Mouse (Mus musculus) hindlimb bud, embryonic 11.5 days (tissue): Measurements from ENCODE around the gene Mybl2.

Experiments
- DNase-seq: peaks from one replicate; pipeline ENCODE4 v3.0.0-alpha.2; 2012; ENCODE audit warnings: low read depth, low spot score; ENCODE audit errors: extremely low spot score

Mybl2 gene

DNA sequence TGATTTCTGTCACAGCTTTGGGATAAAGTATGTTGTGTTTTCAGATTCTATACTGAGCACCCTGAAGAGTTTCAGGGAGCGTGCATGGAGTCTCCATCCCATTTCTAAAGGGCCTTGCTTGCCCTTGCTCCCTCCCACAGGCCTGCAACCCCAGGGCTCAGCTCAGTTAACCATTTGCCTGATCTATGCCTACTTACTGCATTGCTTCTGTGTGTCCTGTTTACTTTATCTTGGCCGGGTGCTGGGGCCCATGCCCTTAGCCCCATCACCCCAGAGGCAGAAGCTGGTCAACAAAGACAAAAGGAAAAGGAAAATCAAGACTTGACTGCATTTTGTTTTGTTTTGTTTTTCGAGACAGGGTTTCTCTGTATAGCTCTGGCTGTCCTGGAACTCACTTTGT lies 17.1 kb downstream of the Mybl2 start:
- DNase-seq, result no peak

DNA sequence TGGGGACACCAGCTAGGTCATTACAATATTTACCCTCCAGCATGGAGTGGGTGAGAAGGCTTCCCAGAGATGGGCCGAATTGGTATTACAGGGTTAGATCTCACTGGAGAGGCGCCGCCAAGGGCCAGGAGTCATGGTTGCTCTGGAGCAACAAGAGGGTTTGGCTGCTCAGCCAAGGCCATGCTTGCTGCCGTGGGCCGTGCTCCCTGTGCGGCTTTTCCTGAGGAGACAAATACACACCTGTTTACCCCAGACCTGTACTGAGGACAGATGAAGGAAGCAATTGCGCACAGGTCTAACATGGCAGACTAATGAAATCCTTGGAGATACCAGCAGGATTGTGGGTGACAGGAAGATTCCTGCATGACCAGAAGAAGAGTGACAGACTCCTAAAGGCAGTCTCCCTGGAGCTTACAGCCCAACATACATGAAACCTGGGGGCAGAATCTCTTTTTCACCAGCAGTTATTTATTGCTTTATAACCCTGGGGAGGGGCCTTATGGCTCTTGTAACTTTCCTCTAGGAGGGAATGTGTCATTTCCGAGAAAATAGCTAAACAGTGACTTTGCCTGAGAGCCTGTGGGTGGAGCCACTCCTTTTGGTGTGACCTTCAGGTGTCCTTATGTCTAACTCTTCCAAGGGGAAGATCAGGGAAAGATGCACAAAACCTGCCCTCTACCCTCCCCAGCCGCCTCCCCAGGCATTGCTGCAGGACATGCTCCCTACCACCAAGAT lies 18.7 kb downstream of the Mybl2 start:
- DNase-seq, result no peak

DNA sequence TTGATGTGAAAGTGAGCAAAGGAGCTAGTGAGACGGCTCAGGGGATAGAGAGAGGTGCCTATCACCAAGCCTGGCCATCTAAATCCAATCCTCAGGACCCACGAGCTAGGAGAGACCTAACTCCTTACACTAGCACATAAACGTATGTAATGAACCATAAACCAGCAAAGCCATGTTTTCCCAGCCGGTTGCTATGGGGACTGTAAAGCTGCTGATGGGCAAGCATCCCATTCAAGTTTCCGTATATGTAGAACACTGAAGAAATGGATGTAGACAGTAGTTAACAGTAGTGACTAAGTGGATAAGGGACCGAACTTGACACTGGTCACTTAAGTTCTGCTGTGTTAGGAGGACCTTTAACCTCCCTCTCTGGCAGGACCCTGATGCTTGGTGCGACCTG lies 19.5 kb downstream of the Mybl2 start:
- DNase-seq, result no peak

GRCm38 (mm10) chr2:163074808-163075207 lies 20.3 kb downstream of the Mybl2 start:
- DNase-seq, result no peak

GRCm38 (mm10) chr2:163075234-163075633 lies 20.7 kb downstream of the Mybl2 start:
- DNase-seq, result no peak

DNA sequence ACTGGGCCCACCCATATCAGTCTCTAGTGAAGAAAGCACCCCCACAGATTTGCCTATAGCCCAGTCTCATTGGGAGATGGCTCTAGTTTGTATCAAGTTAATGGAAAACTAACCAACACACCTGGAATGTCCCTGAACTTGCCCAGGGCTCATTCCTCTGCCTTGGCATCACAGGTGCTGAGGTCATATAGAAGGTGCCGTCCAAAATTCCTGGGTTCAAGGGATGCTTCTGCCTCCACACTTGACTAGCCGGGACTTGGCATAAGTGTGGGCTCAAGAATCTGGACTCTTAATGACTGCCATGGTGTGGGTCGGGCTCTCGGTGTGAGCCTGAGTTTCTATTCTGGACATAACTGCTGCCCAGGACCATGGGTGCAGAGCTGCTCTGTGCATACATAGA lies 24.6 kb downstream of the Mybl2 start:
- no peak for DNase-seq

DNA sequence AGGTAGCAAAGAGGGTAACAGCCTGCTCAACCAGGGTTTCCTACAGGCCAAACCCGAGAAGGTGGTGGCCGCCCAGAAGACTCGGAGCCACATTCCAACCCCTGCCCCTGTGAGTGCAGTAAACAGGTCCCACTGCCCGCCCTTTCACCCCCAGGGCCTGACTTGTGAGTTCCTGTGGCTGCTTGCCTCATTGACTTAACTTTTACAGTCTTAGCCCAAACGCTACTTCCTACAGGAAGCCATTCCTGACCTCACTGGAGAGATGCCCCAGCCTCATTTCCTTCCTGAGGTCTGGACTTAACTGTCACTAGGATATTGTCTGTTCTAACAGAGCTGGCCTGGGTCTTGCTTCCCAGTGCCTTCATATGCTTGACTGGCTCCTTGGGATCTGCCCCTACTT lies 28.1 kb downstream of the Mybl2 start:
- DNase-seq, result no peak

DNA sequence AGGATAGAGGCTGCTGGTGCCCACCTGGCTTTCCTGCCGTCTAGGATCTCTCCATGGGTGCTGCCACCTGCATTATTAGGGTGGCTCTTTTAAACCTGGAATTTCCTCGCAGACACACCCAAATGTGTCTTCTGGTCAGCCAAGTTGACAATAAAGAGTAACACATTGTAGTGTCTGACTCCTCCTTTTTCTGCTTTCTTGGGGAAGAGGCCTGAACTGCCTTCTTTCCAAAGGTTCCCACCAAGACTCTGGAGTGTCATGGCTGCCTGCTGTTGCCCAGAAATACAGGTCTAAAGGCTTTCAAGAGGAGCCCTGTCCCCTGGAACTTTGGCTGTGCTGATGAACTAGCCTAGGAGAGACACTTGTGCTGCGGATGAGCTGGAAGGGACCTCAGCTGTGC lies 30.0 kb downstream of the Mybl2 start:
- DNase-seq, result no peak

DNA sequence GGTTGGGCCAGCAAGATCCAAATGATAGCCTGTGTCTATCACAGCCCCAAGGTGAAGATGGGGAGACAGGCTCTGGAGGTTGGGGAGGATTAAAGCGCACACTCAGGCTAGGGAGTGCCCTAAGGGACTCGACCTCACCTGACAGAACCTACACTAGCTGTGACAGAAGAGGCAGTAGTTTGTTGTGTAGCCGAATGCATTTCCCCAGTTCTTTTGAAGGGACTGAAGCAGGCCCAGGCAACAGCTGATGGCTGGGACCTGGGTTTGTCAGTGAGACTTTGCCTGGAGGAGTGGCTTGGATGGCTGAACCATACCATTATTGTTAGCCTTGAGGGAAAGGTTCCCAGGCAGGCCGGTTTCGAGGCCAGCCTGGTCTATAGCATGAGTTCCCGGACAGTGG lies 30.6 kb downstream of the Mybl2 start:
- DNase-seq, result no peak

GRCm38 (mm10) chr2:163086561-163086960 lies 32.1 kb downstream of the Mybl2 start:
- no peak for DNase-seq

- DNase-seq, result no peak
Measured at GRCm38 (mm10) chr2:163087728-163088127, 33.2 kb downstream of the Mybl2 start, which contains the start of gene Gtsf1l. TSS of gene Gtsf1l (minus strand) at chr2:163087855.

- DNase-seq, result no peak
Measured at GRCm38 (mm10) chr2:163089475-163090123, 35.1 kb downstream of the Mybl2 start.

GRCm38 (mm10) chr2:163094909-163095308 lies 40.4 kb downstream of the Mybl2 start:
- DNase-seq, result no peak

- no peak for DNase-seq
Measured at GRCm38 (mm10) chr2:163095784-163096183, 41.3 kb downstream of the Mybl2 start.

DNA sequence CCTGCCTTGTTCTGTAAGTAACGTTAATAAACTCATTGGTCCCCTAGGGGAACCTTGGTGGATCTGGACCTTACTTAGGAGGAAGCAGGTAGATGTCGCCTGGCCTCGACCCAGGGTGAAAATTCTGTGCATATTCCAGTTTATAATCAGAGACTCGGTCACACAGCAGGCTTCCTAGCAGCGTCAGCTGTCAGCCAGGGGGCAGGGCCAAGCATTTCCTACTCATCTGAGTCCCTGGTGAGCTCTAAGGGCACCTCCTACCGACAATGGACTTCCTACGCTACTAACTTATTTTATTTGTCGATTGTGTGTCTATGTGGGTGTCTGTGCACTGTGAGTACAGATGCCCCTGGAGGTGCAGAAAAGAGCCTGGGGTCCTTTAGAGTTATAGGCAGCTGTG lies 45.4 kb downstream of the Mybl2 start:
- no peak for DNase-seq

GRCm38 (mm10) chr2:163100551-163100950 lies 46.1 kb downstream of the Mybl2 start:
- no peak for DNase-seq

GRCm38 (mm10) chr2:163101646-163102203 lies 47.2 kb downstream of the Mybl2 start:
- DNase-seq, result peak; percentile 44

DNA sequence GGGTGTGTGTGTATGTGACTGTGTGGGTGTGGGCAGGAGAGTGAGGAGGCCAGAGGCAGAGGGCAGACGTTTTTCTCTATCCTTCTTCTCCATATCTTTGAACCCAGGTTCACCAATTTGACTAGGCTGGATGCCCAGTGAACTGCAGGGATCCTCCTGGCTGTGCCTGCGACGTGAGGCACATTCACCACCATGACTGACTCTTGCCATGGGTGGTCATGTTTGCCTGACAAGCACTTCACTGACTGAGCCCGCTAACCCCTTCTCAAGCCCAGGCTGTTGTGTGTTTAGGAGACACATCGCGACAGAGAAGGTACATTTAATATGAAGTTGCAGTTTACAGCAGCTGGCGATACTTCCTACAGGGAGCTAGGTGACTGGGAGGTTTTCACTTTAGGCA lies 47.7 kb downstream of the Mybl2 start:
- DNase-seq, result no peak

GRCm38 (mm10) chr2:163102900-163103653 lies 48.6 kb downstream of the Mybl2 start:
- no peak for DNase-seq

- no peak for DNase-seq
Measured at GRCm38 (mm10) chr2:163104086-163104770, 49.7 kb downstream of the Mybl2 start.

GRCm38 (mm10) chr2:163108385-163108784 lies 53.9 kb downstream of the Mybl2 start:
- DNase-seq, result no peak
